Mouse (Mus musculus) right cerebral cortex, postnatal 14 days (tissue): ENCODE results near the gene Gm28051.

Experiments used
- DNase-seq: peaks from one replicate; pipeline ENCODE4 v3.0.0; 2022

The Gm28051 gene

GRCm38 (mm10) chr12:102683438-102683837 lies 74.1 kb downstream of the Gm28051 start:
- no peak for DNase-seq

- DNase-seq, result no peak
Observed at GRCm38 (mm10) chr12:102682722-102683299, 74.8 kb downstream of the Gm28051 start.

GRCm38 (mm10) chr12:102682085-102682484 lies 75.5 kb downstream of the Gm28051 start:
- no peak for DNase-seq

GRCm38 (mm10) chr12:102681590-102681989 lies 76.0 kb downstream of the Gm28051 start:
- DNase-seq, result no peak

GRCm38 (mm10) chr12:102678820-102679219 lies 78.7 kb downstream of the Gm28051 start:
- no peak for DNase-seq

- DNase-seq, result no peak
Observed at GRCm38 (mm10) chr12:102677089-102677488, 80.5 kb downstream of the Gm28051 start.

- DNase-seq, result no peak
Observed at GRCm38 (mm10) chr12:102674556-102674955, 83.0 kb downstream of the Gm28051 start.

- DNase-seq, result no peak
Observed at GRCm38 (mm10) chr12:102674123-102674522, 83.4 kb downstream of the Gm28051 start.

- DNase-seq, result no peak
Observed at GRCm38 (mm10) chr12:102672857-102673839, 84.4 kb downstream of the Gm28051 start.

- no peak for DNase-seq
Observed at GRCm38 (mm10) chr12:102672176-102672575, 85.4 kb downstream of the Gm28051 start.

- DNase-seq, result no peak
Observed at GRCm38 (mm10) chr12:102670848-102671247, 86.7 kb downstream of the Gm28051 start.
